Mouse (Mus musculus) MEL-GATA-1-ER (cell line): ENCODE results near the gene Olfr1049.
"Not testable (repeated sequence)": the region's sequence is repeated elsewhere in the genome, so short reads cannot be mapped to it uniquely, and the experiment has no call there.

Experiments used
- DNase-seq: peaks from one replicate; pipeline ENCODE4 v3.0.0-alpha.2; 2012; ENCODE audit warnings: low read depth; ENCODE audit errors: extremely low read depth

Olfr1049 gene

GRCm38 (mm10) chr2:86258228-86258627, at the start of gene Olfr1049:
Olfr1049 (minus strand) TSS chr2:86258328.
- DNase-seq = not testable (repeated sequence)

- DNase-seq = no peak
Measured at GRCm38 (mm10) chr2:86292155-86292554, 34.0 kb upstream of the Olfr1049 start, which contains the start of gene Olfr1052. Olfr1052 (plus strand) TSS chr2:86292455.

- not testable (repeated sequence) for DNase-seq
Measured at GRCm38 (mm10) chr2:86278988-86279387, 20.9 kb upstream of the Olfr1049 start, which contains the start of gene Olfr1051. Olfr1051 (minus strand) TSS chr2:86279088.

- DNase-seq = no peak
Measured at GRCm38 (mm10) chr2:86240189-86240588, 17.9 kb downstream of the Olfr1049 start, which contains the start of gene Olfr1048. Olfr1048 (minus strand) TSS chr2:86240289.

DNA sequence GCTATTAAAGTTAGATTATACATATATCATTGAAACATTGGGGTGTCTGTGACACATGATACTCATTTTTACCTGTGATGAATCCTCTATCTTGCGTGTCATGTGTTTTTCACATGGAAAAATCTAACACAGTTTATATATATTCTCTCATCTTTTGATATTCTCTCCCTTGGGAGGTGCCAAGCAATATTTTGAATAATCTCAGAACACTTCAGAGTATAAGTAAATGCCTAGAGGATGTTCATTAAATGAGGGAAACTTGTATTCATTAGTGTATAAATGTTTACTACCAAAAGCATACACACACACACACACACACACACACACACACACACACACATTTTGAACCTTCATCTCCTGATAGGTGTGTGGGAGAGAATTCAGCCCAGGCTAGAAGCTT, 26.8 kb downstream of the Olfr1049 start, which contains the start of gene Olfr1047:
Gene Olfr1047 (minus strand): TSS at position 101 of the 400 bp plus-strand sequence.
- no peak for DNase-seq

DNA sequence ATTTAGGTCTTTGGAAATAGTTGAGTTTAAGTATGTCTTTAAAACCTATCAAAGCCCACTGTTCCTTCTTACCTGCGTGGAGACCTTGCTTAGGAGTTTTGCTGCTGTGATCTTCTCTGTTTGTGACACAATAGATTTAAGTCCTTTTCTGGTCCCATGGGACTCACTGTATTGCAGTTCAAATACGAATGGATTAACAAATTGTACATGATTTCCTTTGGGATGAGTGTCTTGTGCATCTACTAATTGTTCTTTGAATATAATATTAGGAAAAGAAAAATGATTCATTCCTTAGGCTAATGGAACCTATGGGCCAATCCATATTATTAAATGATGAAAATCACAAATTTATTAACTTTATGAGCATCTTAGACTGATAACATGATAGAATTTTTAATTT, 38.9 kb downstream of the Olfr1049 start, which contains the start of gene Olfr1046:
Gene Olfr1046 (minus strand): TSS at position 101 of the 400 bp plus-strand sequence.
- no peak for DNase-seq
